Mouse (Mus musculus) midbrain, embryonic 11.5 days (tissue): ENCODE measurements around the gene Tbcc. TPM values are rescaled to one million over a fixed set of nuclear protein-coding genes. Genes with fewer than 3 reads are reported as not detected.

Experiments
- ATAC-seq: fragments of 200-750 bp; cut with Nextera tagmentation; 2 replicates; pipeline ENCODE4 v1.8.0; 2017; ENCODE audit warnings: moderate TSS enrichment, moderate library complexity; ENCODE audit not compliant: low FRiP score
- DNase-seq: peaks from one replicate; pipeline ENCODE4 v3.0.0; 2015; ENCODE audit warnings: low spot score; ENCODE audit errors: missing footprints
- H3K27ac ChIP-seq: fragments of 300-500 bp; sonication (generic); 2 replicates; pipeline ENCODE4 v1.5.1; 2014; ENCODE audit warnings: low read depth, low read length
- H3K27me3 ChIP-seq: fragments of 300-500 bp; sonication (generic); 2 replicates; pipeline ENCODE4 v1.6.1; 2014; ENCODE audit warnings: mild to moderate bottlenecking, low read length, moderate library complexity, mixed read lengths; ENCODE audit not compliant: control insufficient read depth, insufficient read depth
- H3K36me3 ChIP-seq: fragments of 300-500 bp; sonication (generic); 2 replicates; pipeline ENCODE4 v1.6.1; 2014; ENCODE audit warnings: mild to moderate bottlenecking, low read length, moderate library complexity, mixed read lengths; ENCODE audit not compliant: control insufficient read depth, insufficient read depth
- H3K4me1 ChIP-seq: fragments of 300-500 bp; sonication (generic); 2 replicates; pipeline ENCODE4 v1.6.1; 2014; ENCODE audit warnings: low read length; ENCODE audit not compliant: control insufficient read depth, insufficient read depth
- H3K4me2 ChIP-seq: fragments of 300-500 bp; sonication (generic); 2 replicates; pipeline ENCODE4 v1.6.1; 2014; ENCODE audit warnings: mild to moderate bottlenecking, moderate library complexity
- H3K4me3 ChIP-seq: fragments of 300-500 bp; sonication (generic); 2 replicates; pipeline ENCODE4 v1.5.1; 2014; ENCODE audit warnings: low read depth, low read length
- H3K9ac ChIP-seq: fragments of 300-500 bp; sonication (generic); 2 replicates; pipeline ENCODE4 v1.6.1; 2014; ENCODE audit warnings: low read length
- H3K9me3 ChIP-seq: fragments of 300-500 bp; sonication (generic); 2 replicates; pipeline ENCODE4 v1.6.1; 2016; ENCODE audit warnings: low read length; ENCODE audit not compliant: control insufficient read depth
- WGBS: fragments of 180-500 bp; shearing (Covaris S2); extraction: QIAGEN DNeasy Blood & Tissue Kit; methylation state at CpG from one replicate; pipeline ENCODE4 v1.1.7; 2014; 5-methylcytosine and 5-hydroxymethylcytosine counted together
- polyA plus RNA-seq: library from polyadenylated mRNA; unstranded; fragments of >200 nt; fragmentation: Nextera tagmentation; extraction: Ambion mirVana; gene quantifications from 2 replicates; pipeline ENCODE4 v1.2.1, GENCODE M21; 2014

Tbcc gene
- polyA plus RNA-seq, 1 experiment from 2014 or later: 76.2 TPM

DNA sequence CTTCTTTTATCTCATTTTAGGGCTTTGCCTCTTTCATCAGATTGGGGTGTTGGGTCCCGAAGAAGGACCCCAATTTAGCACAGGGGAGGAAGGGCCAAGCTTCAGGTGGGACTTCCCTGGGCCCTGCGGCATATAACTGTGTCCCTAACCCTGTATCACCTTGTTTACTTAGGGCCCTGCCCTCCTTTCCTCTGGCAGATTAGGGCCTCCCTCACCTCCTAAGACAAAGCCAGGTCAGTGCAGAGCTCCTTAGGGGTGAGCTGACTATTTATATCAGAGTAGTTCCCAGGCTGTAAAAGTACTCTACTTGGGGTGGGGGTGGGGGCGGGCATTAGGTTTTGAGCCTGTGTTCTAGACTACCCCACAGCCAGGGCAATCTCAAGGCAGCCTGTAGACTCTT is 24.6 kb downstream of the Tbcc start:
- Histone ChIP-seq H3K4me1 (peaks cover 4% of the 10 kb centered on the region), H3K9ac (no peak overlapping the region), H3K27me3 (no peaks in the 10 kb centered on the region), H3K9me3 (no peaks in the 10 kb centered on the region), H3K27ac (no peak overlapping the region), H3K4me3 (no peak overlapping the region), H3K4me2 (no peak overlapping the region), H3K36me3 (no peaks in the 10 kb centered on the region)
- 69% methylated on average over 3 of the region's 3 CpGs for WGBS
- ATAC-seq (no peak), DNase-seq (no peak)

DNA sequence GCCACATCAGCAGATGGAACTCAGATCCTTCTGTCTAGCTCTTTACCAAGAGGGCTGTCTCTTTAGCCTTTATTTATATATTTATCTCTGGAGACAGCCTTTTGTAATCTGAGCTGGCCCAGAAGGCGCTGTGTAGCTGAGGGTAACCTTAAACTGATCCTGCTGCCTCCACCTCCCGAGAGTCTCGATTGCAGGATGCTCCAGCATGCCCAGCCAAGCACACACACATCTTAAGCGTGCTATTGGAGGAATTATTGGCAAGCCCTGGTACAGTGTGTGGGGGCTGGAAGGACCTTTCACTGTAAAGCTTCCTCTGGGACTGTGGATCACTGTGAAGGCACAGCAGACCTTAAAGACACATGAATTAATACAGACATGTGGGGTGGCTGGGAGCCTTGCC is 28.5 kb downstream of the Tbcc start:
- Histone ChIP-seq H3K27me3 (no peaks in the 10 kb centered on the region), H3K36me3 (no peaks in the 10 kb centered on the region), H3K9ac (no peak overlapping the region), H3K4me3 (no peak overlapping the region), H3K4me1 (no peaks in the 10 kb centered on the region), H3K4me2 (no peak overlapping the region), H3K9me3 (no peaks in the 10 kb centered on the region), H3K27ac (no peak overlapping the region)
- DNase-seq (no peak), ATAC-seq (no peak)
- WGBS: 60% methylated on average over 4 of the region's 4 CpGs

DNA sequence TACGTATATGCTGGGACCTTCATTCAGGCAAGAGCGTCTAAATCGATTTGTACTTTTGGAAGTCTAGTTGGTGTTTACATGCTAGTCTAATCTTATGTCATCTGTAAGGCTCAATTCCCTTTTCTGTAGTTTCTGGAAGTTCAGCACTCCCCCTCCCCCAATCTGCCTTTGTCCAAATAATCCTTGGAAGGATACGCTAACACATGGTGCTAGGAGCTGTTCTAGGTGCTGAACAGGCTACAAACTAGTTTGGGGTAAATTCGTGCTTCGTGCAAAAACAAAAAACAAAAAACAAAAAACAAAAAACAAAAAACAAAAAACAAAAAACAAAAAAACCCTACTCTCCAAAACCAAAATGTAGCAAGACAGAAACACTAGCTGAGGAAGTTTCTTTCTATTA is 30.4 kb downstream of the Tbcc start:
- H3K27ac ChIP-seq: no peak overlapping the region
- H3K36me3 ChIP-seq: no peaks in the 10 kb centered on the region
- H3K9me3 ChIP-seq: no peaks in the 10 kb centered on the region
- ATAC-seq: no peak
- no peak overlapping the region for H3K9ac ChIP-seq
- H3K4me2 ChIP-seq: no peak overlapping the region
- 65% methylated on average over 6 of the region's 6 CpGs for WGBS
- DNase-seq: no peak
- no peak overlapping the region for H3K4me3 ChIP-seq
- no peaks in the 10 kb centered on the region for H3K4me1 ChIP-seq
- H3K27me3 ChIP-seq: no peaks in the 10 kb centered on the region

DNA sequence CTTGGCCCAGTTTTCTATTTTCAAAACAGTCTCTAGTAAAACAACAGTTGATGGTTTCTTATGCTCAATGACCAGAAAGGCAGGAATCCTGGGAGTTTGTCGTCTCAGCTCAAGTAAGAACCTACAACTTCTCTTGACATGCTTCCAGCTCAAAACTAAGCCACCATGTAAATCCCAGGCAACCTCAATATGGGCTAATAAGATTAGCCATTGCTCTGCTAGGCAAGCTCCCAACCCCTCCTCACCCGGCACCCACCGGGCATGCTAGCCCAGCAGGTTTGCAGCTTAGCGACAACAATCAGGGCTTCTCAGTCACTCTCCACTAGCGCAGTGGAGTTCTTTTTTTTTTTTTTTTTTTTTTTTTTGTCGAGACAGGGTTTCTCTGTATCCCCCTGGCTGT is 35.7 kb downstream of the Tbcc start:
- no peaks in the 10 kb centered on the region for H3K9me3 ChIP-seq
- no peak overlapping the region for H3K27ac ChIP-seq
- H3K9ac ChIP-seq: no peak overlapping the region
- ATAC-seq (no peak), DNase-seq (no peak)
- H3K4me2 ChIP-seq: no peak overlapping the region
- H3K36me3 ChIP-seq: peaks cover 3% of the 10 kb centered on the region; the same call in 1 of the 2 replicates
- no peak overlapping the region for H3K4me3 ChIP-seq
- H3K27me3 ChIP-seq: no peaks in the 10 kb centered on the region
- H3K4me1 ChIP-seq: no peaks in the 10 kb centered on the region
- 25% methylated on average over 6 of the region's 6 CpGs for WGBS

DNA sequence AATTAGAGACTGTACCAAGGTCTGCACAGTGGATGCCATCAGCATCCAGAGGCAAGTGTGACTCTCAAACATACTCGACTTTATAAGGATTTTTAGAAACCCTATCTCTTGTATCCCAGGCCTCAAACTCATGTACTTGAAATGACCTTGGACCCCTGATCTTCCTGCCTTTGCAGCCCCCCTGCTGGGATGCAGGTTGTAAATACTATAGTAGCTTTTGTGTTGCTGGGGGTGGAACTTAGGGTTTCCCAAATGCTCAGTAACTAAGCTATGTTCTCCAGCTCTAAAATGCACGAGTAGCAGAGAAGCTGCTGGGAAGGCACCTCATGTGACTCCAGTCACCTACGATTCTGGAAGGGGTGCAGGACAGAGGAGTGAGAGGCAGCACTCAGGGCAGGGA is 36.5 kb downstream of the Tbcc start:
- Histone ChIP-seq H3K27me3 (no peaks in the 10 kb centered on the region), H3K9me3 (no peaks in the 10 kb centered on the region), H3K27ac (no peak overlapping the region), H3K4me1 (no peaks in the 10 kb centered on the region), H3K9ac (no peak overlapping the region), H3K4me3 (no peak overlapping the region), H3K4me2 (no peak overlapping the region), H3K36me3 (peaks cover 5% of the 10 kb centered on the region; the same call in 1 of the 2 replicates)
- ATAC-seq (no peak), DNase-seq (no peak)
- 75% methylated on average over 3 of the region's 3 CpGs for WGBS

DNA sequence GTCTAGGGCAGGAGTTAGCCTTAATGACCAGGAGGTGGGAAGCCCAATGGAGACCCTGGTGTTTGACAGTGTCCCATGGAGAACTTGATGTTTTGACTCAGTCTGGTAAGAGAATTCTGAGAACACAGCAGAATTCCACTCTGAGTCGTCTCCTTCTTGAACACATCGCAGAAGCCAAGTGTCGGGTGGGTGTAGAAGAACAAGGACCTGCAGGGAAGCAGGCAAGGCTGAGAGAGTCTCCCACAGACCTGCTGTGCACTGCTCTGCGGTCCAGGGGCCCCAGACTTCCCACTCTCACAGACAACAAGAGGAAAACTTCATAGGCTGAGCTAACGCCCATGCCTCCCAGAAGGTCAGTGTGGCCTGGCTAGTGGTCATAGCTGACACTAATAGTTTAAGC is 37.3 kb downstream of the Tbcc start:
- Histone ChIP-seq H3K9me3 (no peaks in the 10 kb centered on the region), H3K4me1 (no peaks in the 10 kb centered on the region), H3K27me3 (no peaks in the 10 kb centered on the region), H3K27ac (no peak overlapping the region), H3K4me2 (no peak overlapping the region), H3K4me3 (no peak overlapping the region), H3K9ac (no peak overlapping the region), H3K36me3 (peaks cover 12% of the 10 kb centered on the region; the same call in 1 of the 2 replicates)
- 92% methylated on average over 5 of the region's 5 CpGs for WGBS
- no peak for DNase-seq
- ATAC-seq: no peak

DNA sequence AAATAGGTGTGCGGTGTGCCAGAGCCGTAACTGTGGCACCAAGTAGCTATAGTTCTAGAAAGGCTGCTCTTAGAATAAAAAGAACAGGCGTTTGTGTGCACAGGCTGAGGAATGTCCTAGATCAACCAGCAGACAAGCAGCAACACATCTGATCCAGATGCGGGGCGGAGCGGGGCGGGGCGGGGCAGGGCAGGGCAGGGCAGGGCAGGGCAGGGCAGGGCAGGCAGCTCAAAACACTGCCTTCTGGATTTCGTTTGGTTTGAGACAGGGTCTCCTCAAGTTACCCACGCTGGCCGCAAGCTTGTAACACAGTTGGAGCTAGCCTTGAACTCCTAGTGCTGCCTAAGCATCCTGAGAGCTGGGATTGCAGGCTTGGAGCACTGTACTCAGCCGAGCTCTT is 38.8 kb downstream of the Tbcc start:
- H3K9ac ChIP-seq: no peak overlapping the region
- 89% methylated on average over 12 of the region's 12 CpGs for WGBS
- no peak for ATAC-seq
- H3K4me1 ChIP-seq: no peaks in the 10 kb centered on the region
- H3K9me3 ChIP-seq: no peaks in the 10 kb centered on the region
- H3K4me3 ChIP-seq: no peak overlapping the region
- H3K4me2 ChIP-seq: no peak overlapping the region
- no peaks in the 10 kb centered on the region for H3K27me3 ChIP-seq
- no peak overlapping the region for H3K27ac ChIP-seq
- peaks cover 23% of the 10 kb centered on the region for H3K36me3 ChIP-seq
- no peak for DNase-seq

DNA sequence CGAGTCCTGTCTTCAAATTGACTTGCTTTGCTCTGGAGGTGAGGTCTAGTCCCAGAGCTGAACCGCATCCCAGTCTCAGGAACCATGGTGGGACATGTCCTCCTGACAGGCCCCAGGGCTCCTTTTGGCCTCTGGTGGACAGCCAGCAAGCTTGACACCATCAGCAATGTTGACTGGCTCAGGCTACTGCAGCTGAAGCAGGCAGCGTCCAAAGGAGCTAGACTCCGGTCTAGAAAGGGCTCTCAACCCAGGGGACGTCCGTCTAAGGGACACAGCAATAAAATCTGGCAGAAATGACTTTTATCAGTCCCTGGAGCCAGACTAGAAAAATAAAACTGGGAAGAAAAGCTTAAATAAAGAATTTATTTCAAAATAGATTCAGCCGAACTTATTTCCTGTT is 39.4 kb downstream of the Tbcc start:
- DNase-seq (no peak), ATAC-seq (no peak)
- 93% methylated on average over 7 of the region's 7 CpGs for WGBS
- H3K9me3 ChIP-seq: no peaks in the 10 kb centered on the region
- H3K27me3 ChIP-seq: no peaks in the 10 kb centered on the region
- no peak overlapping the region for H3K4me3 ChIP-seq
- no peak overlapping the region for H3K27ac ChIP-seq
- H3K9ac ChIP-seq: no peak overlapping the region
- H3K4me1 ChIP-seq: no peaks in the 10 kb centered on the region
- peaks cover 25% of the 10 kb centered on the region for H3K36me3 ChIP-seq
- no peak overlapping the region for H3K4me2 ChIP-seq

DNA sequence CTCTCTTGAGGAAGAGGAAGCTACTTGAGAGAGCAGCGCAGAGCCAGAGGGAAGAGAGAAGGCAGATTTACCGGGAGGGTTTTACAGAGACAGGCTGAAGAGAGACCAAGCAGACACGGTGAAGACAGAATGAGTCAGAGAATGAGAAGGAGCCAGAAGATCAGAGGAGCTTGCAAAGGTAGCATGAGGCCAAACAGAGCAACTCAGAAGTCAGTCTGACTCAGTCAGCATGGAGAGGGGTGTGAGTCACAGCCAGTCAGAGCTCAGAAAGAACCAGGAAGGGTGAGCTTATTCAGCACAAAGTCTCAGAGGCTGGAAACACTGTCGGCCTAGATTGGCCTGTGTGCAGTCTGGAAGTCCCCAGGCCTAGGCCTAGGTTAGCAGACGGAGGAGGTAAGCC is 42.5 kb downstream of the Tbcc start:
- ATAC-seq (no peak), DNase-seq (no peak)
- Histone ChIP-seq H3K9ac (no peak overlapping the region), H3K4me3 (no peak overlapping the region), H3K27me3 (no peaks in the 10 kb centered on the region), H3K27ac (no peak overlapping the region), H3K36me3 (peaks cover 44% of the 10 kb centered on the region), H3K4me2 (no peak overlapping the region), H3K4me1 (no peaks in the 10 kb centered on the region), H3K9me3 (no peaks in the 10 kb centered on the region)
- WGBS: 97% methylated on average over 5 of the region's 5 CpGs
